Mouse (Mus musculus): ENCODE data around the gene Zfpl1.
A peak's percentile ranks its signal among the peaks of the same experiment; 100 is the strongest.

Gene Zfpl1

GRCm38 (mm10) chr19:6097847-6098246 lies 13.1 kb upstream of the Zfpl1 start:
- DNase-seq: peak; percentile 47

DNA sequence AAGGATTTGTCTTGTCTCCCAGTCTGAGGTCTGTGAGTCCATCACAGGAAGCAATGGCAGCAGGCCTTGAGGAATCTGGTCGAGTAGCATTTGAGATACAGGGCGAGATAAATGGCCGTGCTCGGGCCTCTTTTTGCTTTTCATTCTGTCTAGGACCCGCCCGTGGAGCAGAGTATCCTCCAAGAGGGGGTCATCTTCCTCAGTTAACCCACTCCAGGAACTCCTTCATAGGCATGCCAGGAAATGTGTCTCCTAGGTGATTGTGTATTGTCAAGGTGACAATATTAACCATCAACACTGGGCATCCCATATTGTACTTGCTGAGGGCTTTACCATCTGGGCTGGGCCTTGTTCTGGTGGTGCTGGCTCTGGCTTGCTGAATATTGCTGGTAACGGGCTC lies 9.4 kb upstream of the Zfpl1 start, which contains the start of gene AC131692.1:
Gene AC131692.1, plus strand, starts transcription at position 301 of the 400 bp plus-strand sequence.
- DNase-seq: no peak

- DNase-seq: no peak
Measured at GRCm38 (mm10) chr19:6088841-6089240, 4.1 kb upstream of the Zfpl1 start.

DNA sequence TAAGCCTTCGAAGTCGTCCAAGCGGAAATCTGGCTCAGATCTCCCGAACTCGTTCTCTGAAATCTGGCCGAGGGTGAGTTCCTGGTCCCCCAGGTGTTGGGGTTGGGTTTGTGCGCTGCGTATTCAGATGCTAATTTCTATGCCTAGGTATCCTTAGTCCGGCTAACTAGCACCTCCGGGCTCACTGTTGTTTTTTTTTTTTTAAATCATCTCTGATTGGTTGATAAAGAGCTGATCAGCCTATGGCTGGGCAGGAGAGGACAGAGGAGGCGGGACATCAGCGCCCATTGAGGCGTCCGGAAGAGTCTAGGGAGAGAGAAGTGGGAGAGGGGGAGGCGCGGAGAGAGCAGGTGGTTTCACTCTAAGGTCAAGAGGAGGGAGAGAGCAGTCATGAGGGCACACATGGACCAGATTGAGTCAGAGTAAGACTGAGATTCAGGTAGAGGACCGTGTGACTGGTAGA lies 692 bp upstream of the Zfpl1 start:
- peak; percentile 70 for DNase-seq

- DNase-seq: no peak
Measured at GRCm38 (mm10) chr19:6082156-6082555, 2.6 kb downstream of the Zfpl1 start, which contains the start of gene Gm28374. Gene Gm28374 (minus strand): TSS chr19:6082256.

DNA sequence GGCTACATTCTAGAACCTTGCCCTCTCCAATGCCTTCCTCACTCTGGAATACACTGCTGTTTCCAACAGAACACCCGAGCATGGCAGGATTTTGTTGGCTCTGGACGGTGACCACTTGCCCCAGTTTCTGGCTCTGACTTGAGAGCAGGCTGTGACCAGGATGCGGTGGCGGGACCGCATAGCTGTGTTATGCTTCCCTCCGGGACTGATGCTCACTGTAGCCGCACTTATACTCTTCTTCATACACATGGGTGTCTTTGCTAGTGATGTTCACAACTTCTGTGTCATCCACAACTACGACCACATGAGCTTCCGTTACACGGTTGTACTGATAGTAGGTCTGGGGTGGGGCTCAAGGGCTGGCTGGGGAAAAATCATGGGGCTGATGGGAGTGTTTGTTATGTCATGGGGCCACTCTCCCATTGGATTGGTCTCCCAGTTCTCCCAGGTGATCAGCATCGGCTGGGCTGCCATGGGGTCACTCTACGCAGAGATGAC lies 4.7 kb downstream of the Zfpl1 start, which contains the start of gene Tmem262:
Gene Tmem262, plus strand, starts transcription at position 51 of the 498 bp plus-strand sequence.
- DNase-seq: no peak

GRCm38 (mm10) chr19:6076564-6077393 lies 8.0 kb downstream of the Zfpl1 start, which contains the start of gene Vps51:
Gene Vps51 (minus strand): TSS chr19:6077231.
- DNase-seq: peak; percentile 92

- DNase-seq: no peak
Measured at GRCm38 (mm10) chr19:6073889-6074288, 10.9 kb downstream of the Zfpl1 start.

GRCm38 (mm10) chr19:6071261-6071660 lies 13.5 kb downstream of the Zfpl1 start:
- no peak for DNase-seq

DNA sequence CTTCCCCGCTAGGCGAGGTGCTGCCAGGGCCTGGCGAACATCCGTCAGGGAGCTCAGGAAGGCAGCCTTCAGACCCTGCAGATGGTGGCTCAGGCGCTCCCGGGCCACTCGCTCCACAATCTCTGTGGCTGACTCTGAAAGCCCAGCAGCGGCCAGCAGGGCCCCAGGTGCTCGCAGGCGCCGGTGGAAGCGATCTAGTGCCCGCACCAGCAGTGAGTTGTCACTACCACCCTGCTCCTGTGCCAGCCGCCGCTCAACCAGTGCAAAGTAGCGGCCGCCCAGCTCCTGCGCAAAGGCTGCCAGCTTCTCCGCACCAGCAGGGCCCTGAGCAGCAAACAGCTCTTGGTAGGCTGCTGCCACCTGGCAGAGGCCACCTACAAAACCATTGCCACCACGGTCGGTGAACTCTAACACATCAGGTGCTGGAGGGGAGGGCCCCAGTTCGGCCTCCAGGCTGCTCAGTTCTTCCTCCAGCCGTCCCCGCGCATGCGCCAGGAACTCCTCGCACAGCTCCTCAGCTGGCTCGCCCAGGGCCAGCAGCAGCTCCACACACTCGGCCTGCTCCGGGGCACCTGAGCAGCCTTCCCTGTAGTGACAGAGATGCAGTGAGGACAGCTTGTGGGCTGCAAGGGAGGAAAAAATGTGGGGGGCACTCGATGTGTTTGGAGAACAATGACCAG lies 14.0 kb downstream of the Zfpl1 start:
- DNase-seq: no peak

GRCm38 (mm10) chr19:6069851-6070250 lies 14.9 kb downstream of the Zfpl1 start:
- no peak for DNase-seq

DNA sequence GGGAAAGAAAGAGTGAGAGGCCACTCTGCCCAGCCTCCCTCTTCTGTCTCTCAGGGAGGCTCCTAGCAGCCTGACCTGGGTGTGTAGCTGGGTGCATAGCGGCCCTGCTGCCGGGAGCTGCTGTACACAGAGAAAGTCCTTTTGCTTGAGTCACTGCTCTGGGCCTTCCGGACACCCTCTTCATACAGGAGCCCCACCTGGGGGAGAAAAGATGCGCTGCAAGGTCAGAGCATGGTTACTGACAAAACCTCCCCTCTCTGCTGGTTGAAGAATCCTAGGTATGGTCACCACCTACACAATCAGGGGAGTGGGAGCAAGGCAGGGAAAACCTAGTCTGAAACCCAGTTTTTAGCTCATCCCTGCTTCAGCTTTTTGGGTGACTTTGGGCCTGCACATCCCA lies 15.8 kb downstream of the Zfpl1 start:
- DNase-seq: no peak

- DNase-seq: peak; percentile 95
Measured at GRCm38 (mm10) chr19:6067724-6068415, 16.9 kb downstream of the Zfpl1 start, which contains the start of gene Tm7sf2. Gene Tm7sf2 (minus strand): TSS chr19:6068373.

GRCm38 (mm10) chr19:6067011-6067723 lies 17.6 kb downstream of the Zfpl1 start:
- peak; percentile 84 for DNase-seq

DNA sequence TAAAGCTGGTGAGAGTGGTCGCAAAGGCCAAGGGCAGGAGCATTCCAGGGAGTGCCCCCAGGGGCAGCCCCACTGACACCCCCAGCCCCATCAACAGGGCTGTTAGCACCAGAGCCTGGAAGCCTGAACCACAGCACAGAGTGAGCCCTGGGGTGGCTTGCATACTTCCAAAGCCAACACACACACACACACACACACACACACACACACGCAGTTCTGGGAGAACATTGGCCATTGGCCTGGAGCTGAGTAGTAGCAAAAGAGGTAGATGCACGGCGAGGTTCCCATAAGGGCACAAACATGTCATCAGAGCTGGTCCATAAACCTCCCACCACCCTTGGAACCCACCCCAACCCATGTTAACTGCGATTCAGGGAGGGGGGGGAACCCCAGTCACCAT lies 18.2 kb downstream of the Zfpl1 start:
- no peak for DNase-seq

- no peak for DNase-seq
Measured at GRCm38 (mm10) chr19:6063081-6063480, 21.7 kb downstream of the Zfpl1 start.

DNA sequence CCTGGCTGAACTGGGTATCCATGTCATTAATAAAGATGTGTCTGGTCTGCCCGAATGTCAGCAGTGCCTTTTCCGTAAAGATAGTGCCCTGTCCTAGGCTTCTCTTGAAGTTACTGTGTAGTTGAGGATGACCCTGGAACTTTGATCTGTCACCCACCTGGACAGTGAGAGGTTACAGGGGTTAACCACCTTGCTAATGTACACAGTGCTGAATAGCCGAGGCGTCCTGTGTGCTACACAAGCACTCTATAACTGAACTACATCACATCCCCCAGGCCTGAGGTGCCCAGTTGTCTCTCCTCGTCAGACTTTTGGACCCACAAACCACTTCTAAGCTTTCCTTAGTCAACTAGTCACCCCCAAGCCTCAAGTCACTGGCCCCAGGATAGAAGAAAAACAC lies 22.3 kb downstream of the Zfpl1 start:
- DNase-seq: no peak

- DNase-seq: peak; percentile 65
Measured at GRCm38 (mm10) chr19:6061641-6062302, 23.0 kb downstream of the Zfpl1 start.

DNA sequence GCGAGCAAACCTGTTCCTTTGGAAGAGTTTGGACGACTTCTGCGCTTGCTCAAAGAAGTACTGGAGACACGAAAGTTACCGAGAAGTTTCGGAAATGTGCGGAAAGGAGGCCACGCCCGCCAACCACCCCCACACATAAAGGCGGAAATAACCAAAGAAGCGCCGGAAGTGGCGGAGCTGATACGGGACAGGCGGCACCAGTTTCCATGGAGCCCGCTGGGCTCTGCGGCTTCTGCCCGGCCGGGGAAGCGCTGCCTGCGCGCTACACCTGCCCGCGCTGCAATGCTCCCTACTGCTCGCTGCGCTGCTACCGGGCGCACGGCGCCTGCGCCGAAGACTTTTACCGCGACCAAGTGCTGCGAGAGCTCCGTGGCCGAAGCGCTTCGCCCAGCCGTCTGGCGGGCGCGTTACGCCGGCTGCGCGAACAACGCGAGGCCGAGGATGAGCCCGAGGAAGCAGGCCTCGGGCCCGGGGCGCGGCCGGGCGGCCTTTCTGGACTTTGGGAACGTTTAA lies 23.7 kb downstream of the Zfpl1 start, which contains the start of gene Znhit2:
Gene Znhit2, plus strand, starts transcription at position 172 of the 513 bp plus-strand sequence.
- peak; percentile 96 for DNase-seq

GRCm38 (mm10) chr19:6058966-6059365 lies 25.8 kb downstream of the Zfpl1 start:
- no peak for DNase-seq

DNA sequence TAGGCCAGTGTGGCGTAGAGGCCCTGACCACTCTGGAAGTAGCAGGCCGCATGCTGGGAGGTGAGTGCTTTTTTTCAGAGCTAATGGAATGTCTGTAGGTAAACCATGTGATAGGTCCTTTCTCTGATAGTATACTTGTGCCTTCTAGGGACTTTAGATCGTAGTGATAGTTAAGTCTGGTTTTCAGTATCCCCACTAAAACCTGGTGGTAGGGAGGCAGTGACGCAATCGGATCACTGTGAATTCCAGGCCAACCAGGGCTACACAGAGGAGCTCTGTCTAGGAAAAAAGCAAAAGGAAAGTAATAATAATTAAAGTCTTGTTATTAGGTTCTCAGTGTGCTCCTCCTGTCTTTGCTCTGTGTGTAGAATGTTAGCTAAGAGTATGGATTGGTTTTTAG lies 26.2 kb downstream of the Zfpl1 start:
- no peak for DNase-seq
